Mouse (Mus musculus): ENCODE measurements around the gene Crygc. TPM values are rescaled to one million over a fixed set of nuclear protein-coding genes. Genes with fewer than 3 reads are reported as not detected.

The Crygc gene
- total and polyA plus RNA-seq, 3 experiments: not detected

DNA sequence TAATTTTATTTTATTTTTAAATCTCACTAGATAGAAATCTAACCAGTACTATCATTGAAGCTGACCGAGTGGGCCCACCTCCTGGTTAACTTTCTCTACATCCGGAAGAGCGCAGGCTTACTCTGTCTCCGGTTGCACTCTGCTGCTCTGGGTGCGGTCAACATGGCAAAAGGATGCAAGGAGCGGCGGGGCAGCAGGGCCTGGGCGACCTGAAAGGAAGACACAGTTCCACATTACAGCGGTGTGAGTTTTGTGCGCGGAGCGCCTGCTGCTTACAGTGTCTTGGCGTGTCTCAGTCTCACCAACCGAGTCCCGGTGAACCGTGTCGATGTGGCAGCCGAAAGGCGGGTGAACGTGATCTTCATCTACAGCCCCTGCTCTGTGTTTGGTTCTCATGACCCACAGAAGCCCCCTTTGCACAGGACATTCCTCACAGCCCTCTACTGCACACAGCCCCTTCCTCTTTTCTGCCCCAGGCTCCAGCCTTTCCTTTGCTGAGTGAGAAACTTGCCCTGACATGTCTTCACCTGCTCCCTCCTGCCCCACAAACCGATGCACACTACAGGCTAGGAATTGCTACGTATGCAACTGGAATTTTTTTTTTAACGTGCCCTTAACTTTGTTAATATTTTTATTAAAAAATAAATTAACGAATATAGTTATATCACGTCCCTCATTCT is 36.4 kb upstream of the Crygc start:
- dilution Hi-C loops (cut with MboI; ENCODE audit: extremely low pct_ligation_motif_present, extremely low pct_unique_long_range_greater_than_20kb, low sequenced_read_pairs) (no loop called here), in situ Hi-C loops (cut with MboI; ENCODE audit: low pct_ligation_motif_present, low pct_unique_long_range_greater_than_20kb, low sequenced_read_pairs) (loop anchor here (10.0 kb wide), 1 partner anchor 65 kb away; no protein-coding TSS in a partner anchor)
- H3K27me3 ChIP-seq (replicated peaks): no peaks in the 10 kb centered on the region
- H3K36me3 ChIP-seq (replicated peaks in 1 of 2; ENCODE audit: control insufficient read depth in 1 of 2, insufficient read depth in 1 of 2, low read length in 1 of 2): no peaks in the 10 kb centered on the region
- no peak overlapping the region for H3K4me3 ChIP-seq (replicated peaks in 1 of 3; ENCODE audit: low read depth in 2 of 3, low read length in 2 of 3, poor library complexity in 1 of 3)
- DNase-seq (ENCODE audit: extremely low read depth): no peak
- no peak overlapping the region for H3K27ac ChIP-seq (ENCODE audit: insufficient read depth, low read depth)
- no peaks in the 10 kb centered on the region for H3K9me3 ChIP-seq (replicated peaks; ENCODE audit: low read length)
- peaks cover 0 to 22% of the 10 kb centered on the region in 2 experiments; a peak in 2 of 4 replicates for H3K4me1 ChIP-seq (ENCODE audit: control insufficient read depth in 1 of 2, insufficient read depth in 2 of 2)
- H3K4me2 ChIP-seq (ENCODE audit: insufficient read depth, low read depth, poor library complexity, severe bottlenecking): no peak overlapping the region
- no peak overlapping the region for H3K9ac ChIP-seq (ENCODE audit: insufficient read depth, low read depth)
- no peaks in the 10 kb centered on the region for H3K79me2 ChIP-seq (replicated peaks; ENCODE audit: control insufficient read depth, extremely low read depth, insufficient read depth, poor library complexity, severe bottlenecking)
- TF ChIP-seq CHD1 (IDR thresholded peaks at IDR 0.05; ENCODE audit: low read depth, low read length) (no peak), SIN3A (IDR thresholded peaks at IDR 0.05; ENCODE audit: low read length) (no peak), HCFC1 (IDR thresholded peaks at IDR 0.05; ENCODE audit: low read depth, low read length) (no peak), CHD2 (IDR thresholded peaks at IDR 0.05; ENCODE audit: low read length) (no peak), MYC (IDR thresholded peaks at IDR 0.05; ENCODE audit: low read depth, low read length) (no peak), POLR2A (IDR thresholded peaks at IDR 0.05; ENCODE audit: low read depth, low read length) (no peak), GABPA (IDR thresholded peaks at IDR 0.05; ENCODE audit: insufficient replicate concordance, low read depth, low read length) (no peak), CTCF (conservative IDR thresholded peaks at IDR 0.05 in 1 of 2, IDR thresholded peaks at IDR 0.05 in 1 of 2; ENCODE audit: low read depth in 2 of 2, low read length in 2 of 2) (no peak)

DNA sequence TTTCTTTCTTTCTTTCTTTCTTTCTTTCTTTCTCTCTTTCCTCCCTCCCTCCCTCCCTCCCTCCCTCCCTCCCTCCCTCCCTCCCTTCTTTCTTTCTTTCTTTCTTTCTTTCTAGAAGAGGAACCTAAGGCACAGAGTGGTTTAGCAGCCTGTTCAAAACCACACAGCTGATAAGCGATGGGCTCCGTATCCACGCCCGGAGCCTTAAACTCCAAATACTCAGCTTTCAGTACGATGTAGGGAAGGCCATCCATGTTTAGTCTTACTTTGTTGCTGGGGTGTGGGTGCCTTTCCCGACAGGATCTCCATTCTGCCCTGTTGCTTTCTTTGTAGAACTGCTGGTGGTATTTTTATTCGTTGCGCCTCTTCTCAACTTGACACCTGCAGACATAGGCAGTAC is 35.7 kb upstream of the Crygc start:
- H3K79me2 ChIP-seq (replicated peaks; ENCODE audit: control insufficient read depth, extremely low read depth, insufficient read depth, poor library complexity, severe bottlenecking): no peaks in the 10 kb centered on the region
- no peak overlapping the region for H3K4me3 ChIP-seq (replicated peaks in 1 of 3; ENCODE audit: low read depth in 2 of 3, low read length in 2 of 3, poor library complexity in 1 of 3)
- no peak for DNase-seq (ENCODE audit: extremely low read depth)
- H3K4me1 ChIP-seq (ENCODE audit: control insufficient read depth in 1 of 2, insufficient read depth in 2 of 2): peaks cover 0 to 22% of the 10 kb centered on the region in 2 experiments; a peak in 2 of 4 replicates
- no peaks in the 10 kb centered on the region for H3K27me3 ChIP-seq (replicated peaks)
- no peak overlapping the region for H3K27ac ChIP-seq (ENCODE audit: insufficient read depth, low read depth)
- TF ChIP-seq NELFE (IDR thresholded peaks at IDR 0.05; ENCODE audit: low read depth, low read length) (no peak), NRF1 (IDR thresholded peaks at IDR 0.05; ENCODE audit: low read depth, low read length) (no peak), EP300 (IDR thresholded peaks at IDR 0.05; ENCODE audit: low read length) (no peak), HCFC1 (IDR thresholded peaks at IDR 0.05; ENCODE audit: low read depth, low read length) (no peak)
- dilution Hi-C loops (cut with MboI; ENCODE audit: extremely low pct_ligation_motif_present, extremely low pct_unique_long_range_greater_than_20kb, low sequenced_read_pairs) (no loop called here), in situ Hi-C loops (cut with MboI; ENCODE audit: low pct_ligation_motif_present, low pct_unique_long_range_greater_than_20kb, low sequenced_read_pairs) (no loop called here)
- H3K9ac ChIP-seq (ENCODE audit: insufficient read depth, low read depth): no peak overlapping the region
- H3K4me2 ChIP-seq (ENCODE audit: insufficient read depth, low read depth, poor library complexity, severe bottlenecking): no peak overlapping the region
- no peaks in the 10 kb centered on the region for H3K36me3 ChIP-seq (replicated peaks in 1 of 2; ENCODE audit: control insufficient read depth in 1 of 2, insufficient read depth in 1 of 2, low read length in 1 of 2)
- H3K9me3 ChIP-seq (replicated peaks; ENCODE audit: low read length): no peaks in the 10 kb centered on the region

DNA sequence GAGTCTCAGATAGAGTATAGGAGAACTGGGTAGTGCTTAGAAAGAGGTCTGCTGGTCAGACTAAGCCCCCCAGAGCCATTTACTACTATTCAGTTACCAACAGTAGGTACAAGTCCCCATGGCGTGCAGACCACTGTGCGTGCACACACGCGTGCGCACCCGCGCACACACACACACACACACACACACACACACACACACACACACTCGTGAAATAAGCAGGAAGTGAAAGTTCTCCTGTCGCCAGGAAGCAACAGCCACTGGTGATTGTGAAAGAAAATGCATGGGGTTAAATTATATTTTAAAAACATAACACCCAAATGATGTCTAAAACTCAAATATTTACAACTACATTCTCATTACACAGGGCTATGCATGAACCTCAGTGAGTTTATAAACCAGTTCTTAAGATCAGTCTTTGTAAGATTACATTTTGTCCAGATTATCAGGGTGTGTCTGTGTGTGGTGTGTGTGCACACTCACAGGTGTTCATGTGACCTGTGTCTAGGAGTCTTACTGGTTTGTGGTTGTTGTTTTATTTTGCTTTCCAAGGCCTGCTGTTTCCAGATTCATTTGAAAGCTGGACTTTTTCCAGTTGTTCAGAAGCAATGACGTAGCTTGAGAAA is 34.3 kb upstream of the Crygc start:
- Histone ChIP-seq H3K36me3 (replicated peaks in 1 of 2; ENCODE audit: control insufficient read depth in 1 of 2, insufficient read depth in 1 of 2, low read length in 1 of 2) (no peaks in the 10 kb centered on the region), H3K27me3 (replicated peaks) (no peaks in the 10 kb centered on the region), H3K4me1 (ENCODE audit: control insufficient read depth in 1 of 2, insufficient read depth in 2 of 2) (peaks cover 0 to 18% of the 10 kb centered on the region in 2 experiments; a peak in 2 of 4 replicates), H3K79me2 (replicated peaks; ENCODE audit: control insufficient read depth, extremely low read depth, insufficient read depth, poor library complexity, severe bottlenecking) (no peaks in the 10 kb centered on the region), H3K9ac (ENCODE audit: insufficient read depth, low read depth) (no peak overlapping the region), H3K4me2 (ENCODE audit: insufficient read depth, low read depth, poor library complexity, severe bottlenecking) (peak overlapping the region; percentile 15; the same call in 1 of the 2 replicates), H3K4me3 (replicated peaks in 1 of 3; ENCODE audit: low read depth in 2 of 3, low read length in 2 of 3, poor library complexity in 1 of 3) (no peak overlapping the region), H3K27ac (ENCODE audit: insufficient read depth, low read depth) (no peak overlapping the region), H3K9me3 (replicated peaks; ENCODE audit: low read length) (no peaks in the 10 kb centered on the region)
- in situ Hi-C loops (cut with MboI; ENCODE audit: low pct_ligation_motif_present, low pct_unique_long_range_greater_than_20kb, low sequenced_read_pairs) (no loop called here), dilution Hi-C loops (cut with MboI; ENCODE audit: extremely low pct_ligation_motif_present, extremely low pct_unique_long_range_greater_than_20kb, low sequenced_read_pairs) (no loop called here)
- no peak for DNase-seq (ENCODE audit: extremely low read depth)
- no peak for TF ChIP-seq POLR2AphosphoS2 (IDR thresholded peaks at IDR 0.05; ENCODE audit: low read depth, low read length)
- no peak for TF ChIP-seq USF1 (IDR thresholded peaks at IDR 0.05; ENCODE audit: low read depth, low read length)
- no peak for TF ChIP-seq EP300 (IDR thresholded peaks at IDR 0.05; ENCODE audit: low read length)
- TF ChIP-seq RAD21 (IDR thresholded peaks at IDR 0.05; ENCODE audit: low read depth, low read length): no peak
- TF ChIP-seq NRF1 (IDR thresholded peaks at IDR 0.05; ENCODE audit: low read depth, low read length): no peak
- no peak for TF ChIP-seq NELFE (IDR thresholded peaks at IDR 0.05; ENCODE audit: low read depth, low read length)
- TF ChIP-seq MAX (IDR thresholded peaks at IDR 0.05; ENCODE audit: low read length): no peak
- no peak for TF ChIP-seq ZNF384 (IDR thresholded peaks at IDR 0.05; ENCODE audit: low read depth, low read length)
- no peak for TF ChIP-seq ZMIZ1 (IDR thresholded peaks at IDR 0.05; ENCODE audit: low read depth, low read length)
- no peak for TF ChIP-seq SMC3 (IDR thresholded peaks at IDR 0.05; ENCODE audit: low read depth, low read length)
- TF ChIP-seq ELF1 (IDR thresholded peaks at IDR 0.05; ENCODE audit: low read depth, low read length): no peak
- TF ChIP-seq IRF4 (IDR thresholded peaks at IDR 0.05; ENCODE audit: low read depth, low read length): no peak
